Mouse (Mus musculus) kidney, adult 9 months (tissue): Measurements from ENCODE around the gene Olfr119.
"Not testable (repeated sequence)": the region's sequence is repeated elsewhere in the genome, so short reads cannot be mapped to it uniquely, and the experiment has no call there.

ENCODE experiments used
- DNase-seq: peaks from one replicate; pipeline ENCODE4 v3.0.0; 2022

Gene Olfr119

DNA sequence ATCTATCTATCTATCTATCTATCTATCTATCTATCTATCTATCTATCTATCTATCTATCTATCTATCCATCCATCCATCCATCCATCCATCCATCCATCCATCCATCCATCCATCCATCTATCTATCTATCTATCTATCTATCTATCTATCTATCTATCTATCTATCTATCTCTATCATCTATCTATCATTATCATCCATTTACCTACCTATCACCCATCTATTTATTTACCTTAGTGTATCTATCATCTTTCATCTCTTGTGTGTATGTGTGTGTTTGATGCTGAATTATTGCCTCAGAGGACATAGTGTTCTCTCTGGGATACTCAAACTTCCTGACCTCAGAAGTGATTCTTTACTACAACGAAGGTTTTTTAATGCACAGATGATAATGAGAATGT is at the start of gene Olfr119:
Gene Olfr119 (plus strand): TSS at position 301 of the 400 bp plus-strand sequence.
- not testable (repeated sequence) for DNase-seq

DNA sequence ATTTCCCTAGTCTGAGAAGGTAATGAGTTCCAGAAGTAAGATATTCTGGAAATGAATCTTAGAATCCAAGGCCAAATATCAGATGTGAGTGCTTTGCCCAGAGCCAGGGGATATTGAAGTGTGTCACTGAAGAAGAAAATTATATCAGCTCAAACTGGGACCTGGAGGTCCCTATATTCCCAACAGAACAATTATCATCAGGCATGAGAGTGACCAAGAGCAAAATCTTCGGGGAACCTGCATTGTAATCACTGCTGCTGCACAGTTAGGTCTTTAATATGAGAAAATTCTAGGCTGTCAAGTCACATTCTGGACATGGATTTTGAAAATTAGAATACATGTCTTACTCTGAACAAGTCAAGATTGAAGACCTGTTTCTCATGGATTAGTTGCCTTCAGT is 32.7 kb upstream of the Olfr119 start, which contains the start of gene Olfr117:
Gene Olfr117 (minus strand): TSS at position 101 of the 400 bp plus-strand sequence.
- no peak for DNase-seq

DNA sequence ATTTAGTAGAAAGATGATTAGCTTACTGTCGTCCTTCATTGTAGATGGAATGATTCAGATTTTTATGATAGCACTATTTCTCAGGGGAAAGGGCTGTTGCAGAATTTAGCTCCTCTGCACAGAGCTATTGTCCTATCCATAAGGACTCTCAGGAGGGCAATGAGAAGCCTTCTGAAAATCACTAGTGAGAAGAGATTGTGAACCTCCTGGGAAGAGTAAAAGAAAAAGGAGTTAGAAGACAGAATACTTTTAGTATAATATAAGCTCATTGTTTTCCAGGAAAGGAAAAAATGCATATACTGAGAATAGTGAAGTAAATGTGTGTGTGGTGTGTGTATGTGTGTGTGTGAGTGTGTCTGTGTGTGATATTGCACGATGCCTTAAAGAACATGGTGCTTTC is 29.7 kb upstream of the Olfr119 start, which contains the start of gene Olfr118:
Gene Olfr118 (plus strand): TSS at position 301 of the 400 bp plus-strand sequence.
- DNase-seq = no peak

DNA sequence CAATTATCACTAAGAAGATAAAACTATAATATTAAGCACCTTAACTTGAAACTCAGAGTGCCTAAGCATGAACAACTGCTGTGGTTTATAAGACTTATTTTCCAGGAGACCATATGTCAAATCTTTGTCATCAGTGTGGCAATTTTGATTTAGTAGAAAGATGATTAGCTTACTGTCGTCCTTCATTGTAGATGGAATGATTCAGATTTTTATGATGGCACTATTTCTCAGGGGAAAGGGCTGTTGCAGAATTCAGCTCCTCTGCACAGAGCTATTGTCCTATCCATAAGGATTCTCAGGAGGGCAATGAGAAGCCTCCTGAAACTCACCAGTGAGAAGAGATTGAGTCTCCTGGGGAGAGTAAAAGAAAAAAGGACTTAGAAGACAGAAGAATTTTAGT is 25.1 kb downstream of the Olfr119 start, which contains the start of gene Olfr120:
Gene Olfr120 (plus strand): TSS at position 301 of the 400 bp plus-strand sequence.
- no peak for DNase-seq

DNA sequence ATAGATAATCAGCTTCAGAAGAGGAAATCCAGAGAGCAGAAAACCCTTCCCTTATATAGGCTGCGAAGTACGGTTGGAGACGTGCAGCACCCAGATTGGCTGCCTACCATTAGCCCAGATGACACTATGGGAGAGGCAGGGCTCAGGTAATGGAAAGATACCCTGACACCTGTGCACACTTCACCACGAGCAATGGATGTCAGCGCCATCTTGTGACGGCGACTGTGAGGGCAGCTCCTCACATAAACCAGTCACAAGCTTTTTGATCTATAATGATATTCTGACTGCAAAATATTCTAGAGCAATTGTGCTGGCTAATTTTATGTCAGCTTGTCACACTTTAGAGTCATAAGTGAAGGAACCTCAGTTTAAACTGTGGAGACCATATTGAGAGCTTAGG is 41.7 kb downstream of the Olfr119 start:
- DNase-seq = no peak
